Mouse (Mus musculus): ENCODE results near the gene Mtf1. TPM values are rescaled to one million over a fixed set of nuclear protein-coding genes. Genes with fewer than 3 reads are reported as not detected.

Mtf1 gene
- 12.5 and 13.4 TPM in 2 replicates for polyA plus RNA-seq (2011; ENCODE audit: insufficient read depth, insufficient read length, low replicate concordance, missing spikeins)

GRCm38 (mm10) chr4:124801552-124802308 is at the start of gene Mtf1:
Gene Mtf1 (plus strand): TSS chr4:124802104.
- Histone ChIP-seq H3K4me1 (ENCODE audit: control insufficient read depth, insufficient read depth, low read length) (peaks cover 3% of the 10 kb centered on the region; the same call in 1 of the 2 replicates), H3K27ac (ENCODE audit: control insufficient read depth, insufficient read depth, low read depth, low read length, poor library complexity) (peak within 1 kb of the TSS; percentile 97), H3K4me3 (replicated peaks; ENCODE audit: control insufficient read depth, low read depth, low read length) (peak within 1 kb of the TSS; percentile 86)
- WGBS = 2% methylated on average over 21 of the region's 21 CpGs
- TF ChIP-seq CTCF (IDR thresholded peaks at IDR 0.05; ENCODE audit: control insufficient read depth, insufficient read depth, low read length) (peak; percentile 77), POLR2A (IDR thresholded peaks at IDR 0.05; ENCODE audit: borderline replicate concordance, control insufficient read depth, low read depth, low read length) (no peak)

GRCm38 (mm10) chr4:124752281-124753199 is 49.4 kb upstream of the Mtf1 start:
- WGBS = 1% methylated on average over 15 of the region's 15 CpGs
- peak overlapping the region; percentile 59 for H3K27ac ChIP-seq (ENCODE audit: control insufficient read depth, insufficient read depth, low read depth, low read length, poor library complexity)
- TF ChIP-seq POLR2A (IDR thresholded peaks at IDR 0.05; ENCODE audit: borderline replicate concordance, control insufficient read depth, low read depth, low read length) = no peak
- 0 out of 2 replicates have a peak, but pooled peaks have one; percentile 16 for TF ChIP-seq CTCF (IDR thresholded peaks at IDR 0.05; ENCODE audit: control insufficient read depth, insufficient read depth, low read length)
- peak overlapping the region; percentile 94 for H3K4me3 ChIP-seq (replicated peaks; ENCODE audit: control insufficient read depth, low read depth, low read length)
- peaks cover 2% of the 10 kb centered on the region for H3K4me1 ChIP-seq (ENCODE audit: control insufficient read depth, insufficient read depth, low read length)

- WGBS = 43% methylated on average over 7 of the region's 7 CpGs
- no peak for TF ChIP-seq POLR2A (IDR thresholded peaks at IDR 0.05; ENCODE audit: borderline replicate concordance, control insufficient read depth, low read depth, low read length)
- no peak for TF ChIP-seq CTCF (IDR thresholded peaks at IDR 0.05; ENCODE audit: control insufficient read depth, insufficient read depth, low read length)
Measured at GRCm38 (mm10) chr4:124755526-124755925, 46.4 kb upstream of the Mtf1 start.

GRCm38 (mm10) chr4:124759305-124759811 is 42.5 kb upstream of the Mtf1 start:
- Histone ChIP-seq H3K4me3 (replicated peaks; ENCODE audit: control insufficient read depth, low read depth, low read length) (no peak overlapping the region), H3K27ac (ENCODE audit: control insufficient read depth, insufficient read depth, low read depth, low read length, poor library complexity) (no peak overlapping the region), H3K4me1 (ENCODE audit: control insufficient read depth, insufficient read depth, low read length) (peaks cover 3% of the 10 kb centered on the region)
- 17% methylated on average over 7 of the region's 7 CpGs for WGBS
- TF ChIP-seq CTCF (IDR thresholded peaks at IDR 0.05; ENCODE audit: control insufficient read depth, insufficient read depth, low read length) (no peak), POLR2A (IDR thresholded peaks at IDR 0.05; ENCODE audit: borderline replicate concordance, control insufficient read depth, low read depth, low read length) (no peak)

More at GRCm38 (mm10) chr4:124755526-124755925, 46.4 kb upstream of the Mtf1 start:
- Histone ChIP-seq H3K4me3 (replicated peaks; ENCODE audit: control insufficient read depth, low read depth, low read length) (no peak overlapping the region), H3K4me1 (ENCODE audit: control insufficient read depth, insufficient read depth, low read length) (peaks cover 5% of the 10 kb centered on the region), H3K27ac (ENCODE audit: control insufficient read depth, insufficient read depth, low read depth, low read length, poor library complexity) (no peak overlapping the region)

- peaks cover 3% of the 10 kb centered on the region; the same call in 1 of the 2 replicates for H3K4me1 ChIP-seq (ENCODE audit: control insufficient read depth, insufficient read depth, low read length)
- WGBS = 50% methylated on average over 1 of the region's 1 CpGs
- H3K4me3 ChIP-seq (replicated peaks; ENCODE audit: control insufficient read depth, low read depth, low read length) = no peak overlapping the region
- TF ChIP-seq CTCF (IDR thresholded peaks at IDR 0.05; ENCODE audit: control insufficient read depth, insufficient read depth, low read length) = no peak
- no peak for TF ChIP-seq POLR2A (IDR thresholded peaks at IDR 0.05; ENCODE audit: borderline replicate concordance, control insufficient read depth, low read depth, low read length)
- no peak overlapping the region for H3K27ac ChIP-seq (ENCODE audit: control insufficient read depth, insufficient read depth, low read depth, low read length, poor library complexity)
Measured at GRCm38 (mm10) chr4:124761201-124761600, 40.7 kb upstream of the Mtf1 start.

- Histone ChIP-seq H3K27ac (ENCODE audit: control insufficient read depth, insufficient read depth, low read depth, low read length, poor library complexity) (no peak overlapping the region), H3K4me3 (replicated peaks; ENCODE audit: control insufficient read depth, low read depth, low read length) (no peak overlapping the region), H3K4me1 (ENCODE audit: control insufficient read depth, insufficient read depth, low read length) (peaks cover 3% of the 10 kb centered on the region; the same call in 1 of the 2 replicates)
- 60% methylated on average over 6 of the region's 6 CpGs for WGBS
- TF ChIP-seq CTCF (IDR thresholded peaks at IDR 0.05; ENCODE audit: control insufficient read depth, insufficient read depth, low read length) (no peak), POLR2A (IDR thresholded peaks at IDR 0.05; ENCODE audit: borderline replicate concordance, control insufficient read depth, low read depth, low read length) (no peak)
Measured at GRCm38 (mm10) chr4:124762858-124763452, 38.9 kb upstream of the Mtf1 start.

GRCm38 (mm10) chr4:124765802-124766565 is 35.9 kb upstream of the Mtf1 start:
- Histone ChIP-seq H3K27ac (ENCODE audit: control insufficient read depth, insufficient read depth, low read depth, low read length, poor library complexity) (no peak overlapping the region), H3K4me3 (replicated peaks; ENCODE audit: control insufficient read depth, low read depth, low read length) (no peak overlapping the region), H3K4me1 (ENCODE audit: control insufficient read depth, insufficient read depth, low read length) (no peaks in the 10 kb centered on the region; the same call in 1 of the 2 replicates)
- TF ChIP-seq POLR2A (IDR thresholded peaks at IDR 0.05; ENCODE audit: borderline replicate concordance, control insufficient read depth, low read depth, low read length) (no peak), CTCF (IDR thresholded peaks at IDR 0.05; ENCODE audit: control insufficient read depth, insufficient read depth, low read length) (no peak)
- 56% methylated on average over 23 of the region's 23 CpGs for WGBS

Data from bone marrow, adult 2 months (tissue).